Mouse (Mus musculus): ENCODE results near the gene Eif3j1. TPM values are rescaled to one million over a fixed set of nuclear protein-coding genes. Genes with fewer than 3 reads are reported as not detected.

The Eif3j1 gene
- polyA plus RNA-seq, 2 experiments from 2014 or later: 3.5 to 4.0 TPM

DNA sequence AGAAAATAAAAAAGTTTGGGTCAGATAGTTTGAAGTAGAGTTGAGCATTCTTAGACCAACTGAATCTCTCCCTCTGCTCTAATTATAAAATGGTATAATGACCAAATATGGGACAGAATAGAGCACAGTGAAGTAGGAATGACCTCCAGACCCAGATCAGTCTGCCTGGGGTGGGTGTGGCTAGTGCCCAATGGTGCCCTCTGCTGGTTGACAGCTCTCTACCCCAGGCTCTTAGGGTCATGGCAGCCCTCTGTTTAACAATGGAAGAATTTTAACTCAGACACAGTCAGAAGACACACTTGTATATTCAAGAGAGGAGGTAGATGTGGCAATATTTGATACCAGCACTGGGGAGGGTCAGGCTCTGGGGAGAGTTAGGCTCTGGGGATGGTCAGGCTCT is 73.7 kb downstream of the Eif3j1 start:
- peak; percentile 80 for ATAC-seq

Other genes with a start within 250 kb of the Eif3j1 start
- under 1 TPM; 0.22 to 0.60 TPM for gene Frmd5, start 221.5 kb upstream of the Eif3j1 start, polyA plus RNA-seq (2017; shearing (Covaris generic))
- 1 to 10 TPM; 1.9 to 2.5 TPM for gene Casc4, start 161.6 kb upstream of the Eif3j1 start, polyA plus RNA-seq (2017; shearing (Covaris generic))
- 10 to 100 TPM; 53.9 to 74.9 TPM for gene Ctdspl2, start 72.5 kb upstream of the Eif3j1 start, polyA plus RNA-seq (2017; shearing (Covaris generic))
- not detected for gene Mageb3, start 72.5 kb upstream of the Eif3j1 start, polyA plus RNA-seq (2017; shearing (Covaris generic))
- 1 to 10 TPM; 5.5 to 5.8 TPM for gene Spg11, start 89.8 kb downstream of the Eif3j1 start, polyA plus RNA-seq (2017; shearing (Covaris generic))
- 1,000 to 10,000 TPM; 8,975 to 9,816 TPM for gene B2m, start 119.1 kb downstream of the Eif3j1 start, polyA plus RNA-seq (2017; shearing (Covaris generic))
- gene Trim69, start 132.2 kb downstream of the Eif3j1 start, polyA plus RNA-seq (2017; shearing (Covaris generic)): under 1 TPM in 1 of 2 experiments, not detected in 1; 0.25 TPM
- gene Patl2, start 157.6 kb downstream of the Eif3j1 start, polyA plus RNA-seq (2017; shearing (Covaris generic)): under 1 TPM; 0.38 to 0.90 TPM
- not detected for gene Terb2, start 157.7 kb downstream of the Eif3j1 start, polyA plus RNA-seq (2017; shearing (Covaris generic))
- 1 to 10 TPM; 5.5 to 5.7 TPM for gene Sord, start 206.2 kb downstream of the Eif3j1 start, polyA plus RNA-seq (2017; shearing (Covaris generic))